Mouse (Mus musculus): ENCODE data around the gene Sema4c.

GRCm38 (mm10) chr1:36513718-36514117 lies 44.4 kb downstream of the Sema4c start:
- TF ChIP-seq CTCF (IDR thresholded peaks at IDR 0.05; ENCODE audit: control insufficient read depth, insufficient read depth, insufficient read length), result peak; percentile 50
- no peak for TF ChIP-seq MAX (IDR thresholded peaks at IDR 0.05)
- no peak for TF ChIP-seq USF1 (IDR thresholded peaks at IDR 0.05; ENCODE audit: low read depth)
- TF ChIP-seq MYOG (IDR thresholded peaks at IDR 0.05; ENCODE audit: control insufficient read depth, extremely low read depth, insufficient read length), result no peak
- TF ChIP-seq CEBPB (IDR thresholded peaks at IDR 0.05; ENCODE audit: low read depth), result no peak
- no peak for TF ChIP-seq MYOD1 (IDR thresholded peaks at IDR 0.05; ENCODE audit: control insufficient read depth, insufficient read length, low read depth)
